Mouse (Mus musculus) neural tube, embryonic 15.5 days (tissue): ENCODE results near the gene Foxo1. TPM values are rescaled to one million over a fixed set of nuclear protein-coding genes. Genes with fewer than 3 reads are reported as not detected.

ENCODE experiments used
- ATAC-seq: fragments of 200-750 bp; cut with Nextera tagmentation; 2 replicates; pipeline ENCODE4 v1.8.0; 2017; ENCODE audit warnings: mild to moderate bottlenecking, moderate TSS enrichment, moderate library complexity; ENCODE audit not compliant: low FRiP score
- H3K27ac ChIP-seq: fragments of 300-500 bp; sonication (generic); replicated peaks from 2 replicates; pipeline ENCODE4 v1.5.1; 2015; ENCODE audit warnings: mild to moderate bottlenecking, inconsistent platforms
- H3K27me3 ChIP-seq: fragments of 300-500 bp; sonication (generic); replicated peaks from 2 replicates; pipeline ENCODE4 v1.6.1; 2015; ENCODE audit warnings: inconsistent platforms
- H3K36me3 ChIP-seq: fragments of 300-500 bp; sonication (generic); 2 replicates; pipeline ENCODE4 v1.6.1; 2015; ENCODE audit warnings: inconsistent platforms
- H3K4me1 ChIP-seq: fragments of 300-500 bp; sonication (generic); 2 replicates; pipeline ENCODE4 v1.6.1; 2015; ENCODE audit warnings: inconsistent platforms
- H3K4me2 ChIP-seq: fragments of 300-500 bp; sonication (generic); 2 replicates; pipeline ENCODE4 v1.6.1; 2015; ENCODE audit warnings: inconsistent platforms, mild to moderate bottlenecking, moderate library complexity
- H3K4me3 ChIP-seq: fragments of 300-500 bp; sonication (generic); replicated peaks from 2 replicates; pipeline ENCODE4 v1.5.1; 2015; ENCODE audit warnings: mild to moderate bottlenecking, inconsistent platforms
- H3K9ac ChIP-seq: fragments of 300-500 bp; sonication (generic); replicated peaks from 2 replicates; pipeline ENCODE4 v1.6.1; 2015; ENCODE audit warnings: mild to moderate bottlenecking, inconsistent platforms
- H3K9me3 ChIP-seq: fragments of 300-500 bp; sonication (generic); replicated peaks from 2 replicates; pipeline ENCODE4 v1.6.1; 2016; ENCODE audit warnings: inconsistent platforms
- WGBS: fragments of 180-500 bp; shearing (Covaris S2); methylation state at CpG from one replicate; pipeline ENCODE4 v1.1.7; 2015; ENCODE audit warnings: mixed read lengths; 5-methylcytosine and 5-hydroxymethylcytosine counted together
- polyA plus RNA-seq: library from polyadenylated mRNA; unstranded; fragments of >200 nt; fragmentation: Nextera tagmentation; extraction: Ambion mirVana; gene quantifications from 2 replicates; pipeline ENCODE4 v1.2.1, GENCODE M21; 2015

Foxo1 gene
- polyA plus RNA-seq, 1 experiment from 2014 or later = 2.7 TPM

GRCm38 (mm10) chr3:52322401-52323385 is 54.6 kb downstream of the Foxo1 start:
- no peak overlapping the region for H3K9ac ChIP-seq
- no peak overlapping the region for H3K4me3 ChIP-seq
- no peaks in the 10 kb centered on the region for H3K9me3 ChIP-seq
- no peak overlapping the region for H3K4me2 ChIP-seq
- H3K27me3 ChIP-seq = no peaks in the 10 kb centered on the region
- peaks cover 6% of the 10 kb centered on the region for H3K4me1 ChIP-seq
- H3K36me3 ChIP-seq = no peaks in the 10 kb centered on the region
- no peak overlapping the region for H3K27ac ChIP-seq
- WGBS = 42% methylated on average over 9 of the region's 9 CpGs
- no peak for ATAC-seq

GRCm38 (mm10) chr3:52325006-52325405 is 56.9 kb downstream of the Foxo1 start:
- no peaks in the 10 kb centered on the region for H3K9me3 ChIP-seq
- peaks cover 6% of the 10 kb centered on the region for H3K4me1 ChIP-seq
- no peak for ATAC-seq
- H3K9ac ChIP-seq = no peak overlapping the region
- no peak overlapping the region for H3K27ac ChIP-seq
- H3K36me3 ChIP-seq = no peaks in the 10 kb centered on the region
- no peak overlapping the region for H3K4me2 ChIP-seq
- 98% methylated on average over 5 of the region's 5 CpGs for WGBS
- no peaks in the 10 kb centered on the region for H3K27me3 ChIP-seq
- no peak overlapping the region for H3K4me3 ChIP-seq

GRCm38 (mm10) chr3:52326687-52327086 is 58.6 kb downstream of the Foxo1 start:
- Histone ChIP-seq H3K4me3 (no peak overlapping the region), H3K36me3 (no peaks in the 10 kb centered on the region), H3K27me3 (no peaks in the 10 kb centered on the region), H3K4me1 (peaks cover 6% of the 10 kb centered on the region), H3K4me2 (no peak overlapping the region), H3K9me3 (no peaks in the 10 kb centered on the region), H3K27ac (no peak overlapping the region), H3K9ac (no peak overlapping the region)
- ATAC-seq = no peak
- 92% methylated on average over 6 of the region's 6 CpGs for WGBS

DNA sequence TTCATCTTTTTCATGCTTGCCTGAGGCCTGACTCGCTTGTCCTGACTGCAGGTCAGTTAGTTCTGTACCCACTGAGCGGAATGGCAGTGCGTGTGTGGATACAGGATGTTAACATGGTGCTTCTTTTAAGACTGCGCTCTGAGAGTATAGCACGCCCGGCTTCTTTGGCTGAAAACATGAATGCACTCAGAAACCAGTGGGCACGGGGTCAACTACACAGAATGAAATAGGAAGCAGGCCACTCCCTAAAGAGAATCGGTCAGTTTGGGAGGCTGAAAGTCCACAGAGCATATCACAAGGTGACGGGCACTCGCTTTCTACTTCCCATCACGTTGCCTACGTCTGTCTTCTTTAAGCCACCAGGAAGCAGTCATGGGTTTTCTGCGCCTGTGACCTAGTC is 59.0 kb downstream of the Foxo1 start:
- H3K4me3 ChIP-seq = no peak overlapping the region
- WGBS = 90% methylated on average over 13 of the region's 13 CpGs
- ATAC-seq = no peak
- H3K4me1 ChIP-seq = peaks cover 6% of the 10 kb centered on the region
- H3K9me3 ChIP-seq = no peaks in the 10 kb centered on the region
- no peak overlapping the region for H3K4me2 ChIP-seq
- H3K9ac ChIP-seq = no peak overlapping the region
- no peaks in the 10 kb centered on the region for H3K36me3 ChIP-seq
- H3K27ac ChIP-seq = no peak overlapping the region
- H3K27me3 ChIP-seq = no peaks in the 10 kb centered on the region

DNA sequence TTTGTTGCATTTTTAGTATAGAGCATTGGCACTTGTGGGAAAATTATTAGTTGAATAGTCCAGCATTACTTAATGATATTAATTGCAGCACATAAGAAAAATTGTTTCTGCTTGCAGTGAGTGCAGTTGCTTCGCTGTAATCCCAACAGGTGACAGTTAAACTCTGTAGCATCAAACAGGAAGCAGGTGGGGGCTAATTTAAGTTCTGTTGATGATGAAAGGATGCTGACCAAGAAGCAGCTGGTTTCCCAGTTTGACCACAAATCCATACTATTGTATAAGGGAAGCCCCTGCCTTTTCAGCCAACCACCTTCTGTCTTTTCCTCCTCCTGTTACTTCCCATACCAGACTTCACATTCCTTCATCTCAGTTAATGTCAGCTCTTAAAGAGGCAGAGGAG is 63.6 kb downstream of the Foxo1 start:
- H3K9ac ChIP-seq = no peak overlapping the region
- WGBS = 83% methylated on average over 1 of the region's 1 CpGs

GRCm38 (mm10) chr3:52338761-52339160 is 70.6 kb downstream of the Foxo1 start:
- H3K9ac ChIP-seq = no peak overlapping the region
- peaks cover 15% of the 10 kb centered on the region; the same call in 1 of the 2 replicates for H3K4me1 ChIP-seq
- H3K4me3 ChIP-seq = no peak overlapping the region
- H3K36me3 ChIP-seq = no peaks in the 10 kb centered on the region
- H3K27ac ChIP-seq = no peak overlapping the region
- ATAC-seq = no peak
- WGBS = 83% methylated on average over 4 of the region's 4 CpGs
- H3K4me2 ChIP-seq = no peak overlapping the region
- H3K27me3 ChIP-seq = no peaks in the 10 kb centered on the region
- H3K9me3 ChIP-seq = no peaks in the 10 kb centered on the region

More for the DNA sequence above, 63.6 kb downstream of the Foxo1 start:
- Histone ChIP-seq H3K4me3 (no peak overlapping the region), H3K27me3 (no peaks in the 10 kb centered on the region), H3K4me1 (no peaks in the 10 kb centered on the region), H3K4me2 (no peak overlapping the region), H3K36me3 (no peaks in the 10 kb centered on the region), H3K9me3 (no peaks in the 10 kb centered on the region), H3K27ac (no peak overlapping the region)
- ATAC-seq = no peak

- Histone ChIP-seq H3K4me3 (no peak overlapping the region), H3K9ac (no peak overlapping the region), H3K9me3 (no peaks in the 10 kb centered on the region), H3K27me3 (no peaks in the 10 kb centered on the region), H3K27ac (no peak overlapping the region), H3K36me3 (no peaks in the 10 kb centered on the region), H3K4me1 (peaks cover 15% of the 10 kb centered on the region; the same call in 1 of the 2 replicates), H3K4me2 (no peak overlapping the region)
- ATAC-seq = no peak
- WGBS = 92% methylated on average over 12 of the region's 12 CpGs
These were observed 72.3 kb downstream of the Foxo1 start for GRCm38 (mm10) chr3:52340336-52341034.

DNA sequence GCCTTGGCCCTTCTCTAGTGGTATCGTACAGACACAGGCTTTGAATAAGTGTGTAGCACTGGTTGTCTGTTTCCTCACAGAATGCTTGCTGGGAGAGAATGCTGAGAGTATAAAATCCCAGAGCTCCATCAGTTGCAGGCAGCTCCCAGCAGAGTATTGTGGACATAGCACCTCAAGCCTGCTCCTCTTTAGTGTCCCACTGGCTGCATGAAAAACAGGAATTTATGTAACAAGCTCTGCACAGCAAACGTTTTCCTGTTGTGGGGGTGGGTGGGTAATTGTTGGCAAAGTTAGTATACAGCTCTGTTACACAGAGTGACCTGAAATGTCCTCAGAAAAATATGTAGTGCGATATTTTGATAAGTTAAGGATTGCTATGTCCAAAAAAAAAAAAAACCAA is 74.1 kb downstream of the Foxo1 start:
- H3K36me3 ChIP-seq = no peaks in the 10 kb centered on the region
- no peaks in the 10 kb centered on the region for H3K27me3 ChIP-seq
- no peaks in the 10 kb centered on the region for H3K9me3 ChIP-seq
- no peak overlapping the region for H3K9ac ChIP-seq
- peaks cover 15% of the 10 kb centered on the region; the same call in 1 of the 2 replicates for H3K4me1 ChIP-seq
- H3K4me3 ChIP-seq = no peak overlapping the region
- 61% methylated on average over 3 of the region's 3 CpGs for WGBS
- no peak for ATAC-seq
- no peak overlapping the region for H3K4me2 ChIP-seq
- no peak overlapping the region for H3K27ac ChIP-seq

GRCm38 (mm10) chr3:52342801-52343200 is 74.7 kb downstream of the Foxo1 start:
- Histone ChIP-seq H3K27ac (no peak overlapping the region), H3K4me1 (peaks cover 15% of the 10 kb centered on the region; the same call in 1 of the 2 replicates), H3K4me3 (no peak overlapping the region), H3K9ac (no peak overlapping the region), H3K4me2 (no peak overlapping the region), H3K9me3 (no peaks in the 10 kb centered on the region), H3K27me3 (no peaks in the 10 kb centered on the region), H3K36me3 (no peaks in the 10 kb centered on the region)
- WGBS = 33% methylated on average over 3 of the region's 3 CpGs
- no peak for ATAC-seq

DNA sequence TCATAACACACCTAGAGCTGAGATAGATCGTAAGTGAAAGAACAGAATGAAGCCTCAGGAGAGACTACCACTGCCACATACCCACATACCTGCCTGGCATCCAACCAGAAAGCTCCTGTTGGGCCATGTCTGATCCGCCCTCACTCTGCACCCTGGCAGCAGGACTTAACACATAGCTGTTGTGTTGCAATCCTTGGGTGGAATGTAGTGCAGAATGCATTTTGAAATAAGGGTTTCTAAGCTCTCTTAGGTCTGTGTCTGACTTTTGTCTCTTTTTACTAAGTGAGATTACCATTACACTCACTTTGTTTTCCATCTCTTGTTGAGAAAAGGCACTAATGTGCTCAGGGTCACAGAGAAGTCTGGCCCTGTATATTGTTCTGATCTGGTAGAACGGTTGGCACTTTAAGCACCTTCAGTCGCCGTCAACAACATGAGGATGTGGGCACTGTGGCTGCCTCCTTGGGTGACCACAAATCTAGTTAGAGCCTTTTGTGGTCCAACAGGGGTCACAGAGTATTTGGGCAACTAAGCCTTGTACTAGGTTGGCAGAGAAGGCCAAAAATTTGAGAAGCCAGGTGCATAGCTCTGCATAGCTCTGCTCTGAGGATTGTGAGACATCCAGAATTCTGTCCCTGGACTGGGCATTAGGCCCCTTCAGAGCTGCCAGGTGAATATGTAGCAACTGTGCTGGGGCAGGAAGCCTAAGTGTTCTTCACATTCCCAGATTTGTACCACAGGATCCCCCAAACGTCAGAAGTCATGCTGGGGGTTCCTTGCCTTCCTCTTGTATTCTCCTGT is 75.3 kb downstream of the Foxo1 start:
- no peak overlapping the region for H3K9ac ChIP-seq
- H3K4me1 ChIP-seq = peaks cover 19% of the 10 kb centered on the region
- no peak overlapping the region for H3K27ac ChIP-seq
- no peaks in the 10 kb centered on the region for H3K36me3 ChIP-seq
- 84% methylated on average over 6 of the region's 6 CpGs for WGBS
- ATAC-seq = no peak
- H3K4me2 ChIP-seq = no peak overlapping the region
- no peaks in the 10 kb centered on the region for H3K27me3 ChIP-seq
- H3K4me3 ChIP-seq = no peak overlapping the region
- H3K9me3 ChIP-seq = no peaks in the 10 kb centered on the region

GRCm38 (mm10) chr3:52345881-52346280 is 77.7 kb downstream of the Foxo1 start:
- Histone ChIP-seq H3K36me3 (no peaks in the 10 kb centered on the region), H3K4me2 (no peak overlapping the region), H3K9ac (no peak overlapping the region), H3K27me3 (no peaks in the 10 kb centered on the region), H3K4me1 (peaks cover 19% of the 10 kb centered on the region), H3K27ac (no peak overlapping the region), H3K9me3 (no peaks in the 10 kb centered on the region), H3K4me3 (no peak overlapping the region)
- ATAC-seq = no peak
- WGBS = 97% methylated on average over 11 of the region's 11 CpGs
